Mouse (Mus musculus) intestine, embryonic 14.5 days (tissue): ENCODE results near the gene Atp6v0e2. TPM values are rescaled to one million over a fixed set of nuclear protein-coding genes. Genes with fewer than 3 reads are reported as not detected.
"Not testable (repeated sequence)": the region's sequence is repeated elsewhere in the genome, so short reads cannot be mapped to it uniquely, and the experiment has no call there.

ENCODE experiments used
- ATAC-seq: fragments of 200-750 bp; cut with Nextera tagmentation; replicated peaks from 2 replicates; pipeline ENCODE4 v1.8.0; 2017; ENCODE audit warnings: low read depth, moderate number of reproducible peaks, moderate TSS enrichment, moderate library complexity; ENCODE audit not compliant: low FRiP score, low TSS enrichment
- DNase-seq: peaks from one replicate; pipeline ENCODE4 v3.0.0-alpha.2; 2018; ENCODE audit warnings: low spot score
- H3K27ac ChIP-seq: fragments of 300-500 bp; sonication (generic); 2 replicates; pipeline ENCODE4 v1.5.1; 2014; ENCODE audit warnings: low read depth, mild to moderate bottlenecking, control low read depth
- H3K27me3 ChIP-seq: fragments of 300-500 bp; sonication (generic); replicated peaks from 2 replicates; pipeline ENCODE4 v1.6.1; 2014; ENCODE audit warnings: low read length, control low read depth; ENCODE audit not compliant: control insufficient read depth, insufficient read depth
- H3K36me3 ChIP-seq: fragments of 300-500 bp; sonication (generic); 2 replicates; pipeline ENCODE4 v1.6.1; 2014; ENCODE audit warnings: low read length, control low read depth; ENCODE audit not compliant: control insufficient read depth, insufficient read depth
- H3K4me1 ChIP-seq: fragments of 300-500 bp; sonication (generic); replicated peaks from 2 replicates; pipeline ENCODE4 v1.6.1; 2014; ENCODE audit warnings: low read length, control low read depth, mixed read lengths; ENCODE audit not compliant: control insufficient read depth, insufficient read depth
- H3K4me2 ChIP-seq: fragments of 300-500 bp; sonication (generic); 2 replicates; pipeline ENCODE4 v1.6.1; 2014; ENCODE audit warnings: low read length
- H3K4me3 ChIP-seq: fragments of 300-500 bp; sonication (generic); 2 replicates; pipeline ENCODE4 v1.5.1; 2014; ENCODE audit warnings: low read depth, low read length, control low read depth, mixed read lengths
- H3K9ac ChIP-seq: fragments of 300-500 bp; sonication (generic); 2 replicates; pipeline ENCODE4 v1.6.1; 2014; ENCODE audit warnings: mild to moderate bottlenecking, low read length
- H3K9me3 ChIP-seq: fragments of 300-500 bp; sonication (generic); 2 replicates; pipeline ENCODE4 v1.6.1; 2016; ENCODE audit warnings: low read length, control low read depth; ENCODE audit not compliant: control insufficient read depth
- WGBS: fragments of 180-500 bp; shearing (Covaris S2); extraction: QIAGEN DNeasy Blood & Tissue Kit; methylation state at CpG from one replicate; pipeline ENCODE4 v1.1.7; 2014; 5-methylcytosine and 5-hydroxymethylcytosine counted together
- polyA plus RNA-seq: library from polyadenylated mRNA; unstranded; fragments of >200 nt; fragmentation: Nextera tagmentation; extraction: Ambion mirVana; gene quantifications from 2 replicates; pipeline ENCODE4 v1.2.1, GENCODE M21; 2014

Atp6v0e2 gene
- polyA plus RNA-seq, 1 experiment from 2014 or later, result 25.0 TPM

DNA sequence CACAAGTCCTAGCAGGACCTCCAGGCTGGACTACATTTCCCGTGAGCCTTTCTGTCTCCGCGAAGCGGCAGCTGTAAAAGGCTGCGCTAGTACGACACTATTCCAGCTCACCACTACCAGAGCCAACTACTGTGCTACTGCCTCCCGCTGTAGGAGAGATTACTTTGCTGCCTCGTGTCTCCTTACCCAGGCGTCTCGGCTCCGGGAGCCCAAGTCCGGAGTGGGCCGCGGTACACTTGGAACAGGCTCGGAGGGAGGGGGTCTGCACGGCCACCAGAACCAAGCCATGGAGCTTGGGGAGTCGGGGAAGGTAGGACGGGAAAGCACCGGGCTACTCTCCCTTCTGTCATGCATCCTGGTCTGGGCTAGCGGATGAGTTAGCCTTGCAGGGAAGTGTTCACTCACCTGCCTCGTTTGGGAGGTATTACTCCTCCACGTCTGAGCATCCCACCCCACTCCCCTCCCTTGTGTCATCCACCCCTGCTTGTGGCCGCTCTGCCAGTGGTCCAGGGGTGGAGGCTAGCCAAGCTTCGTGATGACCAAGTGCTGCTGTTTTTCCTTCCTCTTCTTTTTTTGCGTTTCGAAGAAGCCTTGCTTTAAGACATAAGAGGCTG is 33.1 kb upstream of the Atp6v0e2 start:
- H3K27ac ChIP-seq, result peak overlapping the region; percentile 29; the same call in 1 of the 2 replicates
- peak; percentile 96 for ATAC-seq

DNA sequence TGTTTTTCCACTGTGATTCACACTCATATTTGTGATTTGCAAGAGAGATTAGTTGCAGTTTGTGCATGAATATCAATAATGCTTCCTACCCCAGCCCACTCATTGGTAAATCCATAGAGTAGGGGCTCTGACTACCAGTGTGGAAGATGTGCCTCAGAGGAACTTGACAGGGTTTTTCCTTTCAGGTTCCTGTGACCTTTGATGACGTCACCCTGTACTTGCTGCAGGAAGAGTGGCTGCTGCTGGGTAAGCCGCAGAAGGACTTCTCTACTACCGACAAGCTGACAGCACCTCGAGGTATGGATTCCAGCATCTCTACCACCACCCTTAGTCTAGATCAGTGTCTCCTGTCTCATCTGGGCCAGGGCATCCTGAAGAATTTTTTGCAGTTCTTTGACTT is 29.3 kb upstream of the Atp6v0e2 start:
- H3K4me1 ChIP-seq, result peaks cover 6% of the 10 kb centered on the region; the same call in 1 of the 2 replicates
- H3K9ac ChIP-seq, result no peak overlapping the region
- no peak overlapping the region for H3K4me2 ChIP-seq
- H3K36me3 ChIP-seq, result peaks cover 23% of the 10 kb centered on the region
- 78% methylated on average over 4 of the region's 4 CpGs for WGBS
- no peaks in the 10 kb centered on the region for H3K9me3 ChIP-seq
- H3K4me3 ChIP-seq, result no peak overlapping the region
- no peak overlapping the region for H3K27ac ChIP-seq
- DNase-seq, result no peak
- no peak for ATAC-seq
- H3K27me3 ChIP-seq, result no peaks in the 10 kb centered on the region

More for the DNA sequence above, 33.1 kb upstream of the Atp6v0e2 start:
- Histone ChIP-seq H3K9me3 (no peaks in the 10 kb centered on the region), H3K4me1 (peaks cover 6% of the 10 kb centered on the region; the same call in 1 of the 2 replicates), H3K27me3 (no peaks in the 10 kb centered on the region), H3K9ac (peak overlapping the region; percentile 50), H3K36me3 (0 out of 2 replicates have a peak, but pooled peaks cover 4% of the 10 kb centered on the region), H3K4me2 (peak overlapping the region; percentile 79), H3K4me3 (peak overlapping the region; percentile 53)
- peak; percentile 80 for DNase-seq
- under 1% methylated on average over 26 of the region's 26 CpGs for whole genome bisulfite sequencing

DNA sequence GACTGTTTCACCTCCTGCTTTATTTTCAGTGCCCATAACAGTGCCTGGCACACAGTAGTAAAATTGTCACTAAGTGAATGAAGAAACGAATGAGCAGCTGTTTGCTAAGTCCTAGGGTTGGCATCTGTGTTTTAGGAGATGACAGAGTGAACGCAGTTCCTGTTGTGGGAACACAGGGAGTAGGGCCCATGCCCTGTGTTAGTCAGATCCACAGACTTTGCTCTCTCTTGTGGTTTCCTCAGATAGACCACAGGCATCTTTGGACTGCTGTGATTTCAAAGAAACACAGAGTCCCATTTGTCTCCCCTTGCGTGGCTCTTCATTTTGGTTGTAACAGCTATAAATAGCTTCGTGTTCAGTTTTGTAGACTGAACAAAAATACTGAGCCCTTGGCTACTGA is 27.0 kb upstream of the Atp6v0e2 start:
- H3K9ac ChIP-seq, result no peak overlapping the region
- H3K4me1 ChIP-seq, result no peaks in the 10 kb centered on the region; the same call in 1 of the 2 replicates
- no peaks in the 10 kb centered on the region for H3K27me3 ChIP-seq
- H3K27ac ChIP-seq, result no peak overlapping the region
- H3K4me2 ChIP-seq, result no peak overlapping the region
- WGBS, result 85% methylated on average over 4 of the region's 4 CpGs
- H3K9me3 ChIP-seq, result no peaks in the 10 kb centered on the region
- ATAC-seq (no peak), DNase-seq (no peak)
- H3K36me3 ChIP-seq, result peaks cover 46% of the 10 kb centered on the region
- no peak overlapping the region for H3K4me3 ChIP-seq

DNA sequence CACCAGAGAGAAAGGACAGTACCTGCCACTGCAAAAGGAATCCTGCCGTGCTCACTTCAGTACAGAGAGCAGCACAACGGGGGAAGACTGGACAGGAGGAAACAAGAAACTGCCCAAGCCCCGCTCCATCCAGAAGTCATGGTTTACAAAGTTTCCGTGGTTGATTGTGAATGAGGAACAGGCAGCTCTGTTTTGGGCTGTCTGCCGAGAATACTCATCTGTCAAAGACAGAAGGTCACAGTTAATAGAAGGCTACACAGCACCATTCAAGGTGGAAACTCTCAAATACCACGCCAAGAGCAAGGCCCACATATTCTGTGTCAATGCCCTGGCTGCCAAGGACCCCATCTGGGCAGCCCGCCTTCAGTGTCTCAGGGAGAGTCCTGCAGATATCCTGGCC is 25.6 kb upstream of the Atp6v0e2 start:
- 90% methylated on average over 7 of the region's 7 CpGs for WGBS
- no peak for ATAC-seq
- peaks cover 61% of the 10 kb centered on the region for H3K36me3 ChIP-seq

DNA sequence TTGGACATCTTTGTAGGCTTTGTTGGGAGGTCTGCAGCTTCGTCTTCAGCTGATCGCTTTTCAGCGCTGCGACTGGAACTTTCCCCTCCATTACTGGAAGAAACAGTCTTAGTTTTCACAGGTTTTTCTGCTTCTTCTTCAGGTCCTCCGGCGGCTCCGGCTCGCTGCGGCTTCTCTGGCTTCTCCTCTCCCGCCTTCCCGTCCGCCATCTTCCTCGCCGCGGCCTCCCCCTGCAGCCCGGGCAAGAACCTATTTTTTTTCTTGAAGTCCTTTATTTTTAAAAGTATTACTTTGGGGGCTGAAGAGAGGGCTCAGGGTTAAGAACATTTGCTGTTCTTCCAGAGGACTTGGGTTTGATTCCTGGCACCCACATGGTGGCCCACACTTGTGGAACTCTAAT is 12.5 kb upstream of the Atp6v0e2 start:
- not testable (repeated sequence) for H3K27me3 ChIP-seq, H3K9ac ChIP-seq, H3K4me2 ChIP-seq, H3K36me3 ChIP-seq, H3K4me1 ChIP-seq, H3K27ac ChIP-seq, DNase-seq, H3K9me3 ChIP-seq, H3K4me3 ChIP-seq, ATAC-seq
- 97% methylated on average over 12 of the region's 16 CpGs for WGBS

More for the DNA sequence above, 25.6 kb upstream of the Atp6v0e2 start:
- no peaks in the 10 kb centered on the region for H3K9me3 ChIP-seq
- no peak for DNase-seq
- H3K4me3 ChIP-seq, result no peak overlapping the region
- no peaks in the 10 kb centered on the region for H3K4me1 ChIP-seq
- no peak overlapping the region for H3K4me2 ChIP-seq
- H3K9ac ChIP-seq, result no peak overlapping the region
- H3K27ac ChIP-seq, result no peak overlapping the region
- no peaks in the 10 kb centered on the region for H3K27me3 ChIP-seq

DNA sequence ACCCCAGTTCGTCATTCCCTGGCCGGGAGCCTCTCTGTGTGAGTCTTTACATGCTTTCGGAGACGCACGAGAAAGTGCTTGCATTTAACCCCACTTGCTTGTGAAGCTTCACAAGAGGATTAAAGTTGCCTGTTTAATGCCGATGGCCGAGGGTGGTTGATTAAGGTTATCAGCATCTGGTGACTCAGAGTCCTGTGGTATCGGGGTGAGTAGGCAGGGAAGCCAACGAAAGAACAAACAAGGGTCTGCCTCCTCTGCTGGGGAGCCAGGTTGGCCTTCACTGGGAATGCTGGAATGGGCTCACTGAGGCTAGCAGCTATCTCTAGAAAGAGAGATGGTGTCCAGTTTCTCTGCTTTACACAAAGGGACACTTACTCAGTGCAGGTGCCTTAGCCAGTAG is 9.5 kb upstream of the Atp6v0e2 start:
- 86% methylated on average over 9 of the region's 9 CpGs for WGBS
- Histone ChIP-seq H3K9me3 (no peaks in the 10 kb centered on the region), H3K4me3 (no peak overlapping the region), H3K27ac (no peak overlapping the region), H3K36me3 (peaks cover 16% of the 10 kb centered on the region), H3K4me2 (no peak overlapping the region), H3K9ac (no peak overlapping the region), H3K4me1 (no peaks in the 10 kb centered on the region), H3K27me3 (no peaks in the 10 kb centered on the region)
- ATAC-seq (no peak), DNase-seq (no peak)

DNA sequence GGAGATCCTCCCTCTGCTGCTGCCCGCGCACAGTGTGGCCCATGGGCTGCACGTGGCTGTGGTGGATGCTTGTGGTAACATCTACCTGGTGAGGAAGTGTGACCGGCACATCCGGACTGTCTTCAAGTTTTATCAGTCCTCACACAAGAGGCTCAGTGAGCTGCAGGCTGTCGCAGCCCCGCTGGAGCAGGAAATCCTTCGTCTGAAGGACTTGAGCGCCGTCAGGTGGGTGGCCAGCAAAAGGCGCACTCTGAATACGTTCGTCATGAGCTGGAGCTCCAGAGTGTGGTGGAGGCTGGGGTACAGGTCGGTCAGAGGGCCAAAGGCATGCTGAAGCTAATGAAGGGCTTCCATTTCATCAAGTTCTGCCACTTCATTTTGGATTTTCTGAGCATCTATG is 8.2 kb upstream of the Atp6v0e2 start:
- Histone ChIP-seq H3K4me3 (no peak overlapping the region), H3K9ac (no peak overlapping the region), H3K36me3 (peaks cover 17% of the 10 kb centered on the region), H3K4me2 (no peak overlapping the region), H3K9me3 (no peaks in the 10 kb centered on the region), H3K4me1 (no peaks in the 10 kb centered on the region), H3K27ac (no peak overlapping the region), H3K27me3 (no peaks in the 10 kb centered on the region)
- ATAC-seq (no peak), DNase-seq (no peak)
- WGBS, result 73% methylated on average over 14 of the region's 14 CpGs

DNA sequence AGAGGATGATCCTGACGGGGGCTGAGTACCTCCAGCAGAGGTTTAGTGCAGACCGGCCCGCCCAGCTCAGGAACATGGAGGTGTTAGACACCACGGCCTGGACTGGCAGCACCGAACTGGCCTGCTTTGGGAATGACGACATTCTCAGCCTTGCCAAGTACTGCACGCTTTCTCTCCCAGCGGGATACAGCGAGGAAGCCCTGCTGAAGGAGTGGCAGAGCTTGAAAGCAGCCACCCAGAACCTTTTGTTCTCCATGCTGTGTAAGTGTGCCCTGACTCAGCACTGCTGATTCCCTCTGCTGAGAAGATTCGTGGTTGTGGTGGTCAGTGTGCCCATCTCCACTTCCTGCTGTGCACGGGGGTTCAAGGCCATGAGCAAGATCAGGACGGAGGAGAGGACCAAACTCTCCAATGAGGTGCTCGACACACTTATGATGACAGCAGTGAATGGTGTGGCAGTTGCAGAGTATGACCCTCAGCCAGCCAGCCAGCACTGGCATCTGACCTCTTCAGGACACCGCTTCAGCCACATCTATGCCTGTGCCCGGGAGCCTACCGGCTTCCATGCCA is 7.5 kb upstream of the Atp6v0e2 start:
- Histone ChIP-seq H3K9ac (no peak overlapping the region), H3K27ac (no peak overlapping the region), H3K4me3 (no peak overlapping the region), H3K4me2 (no peak overlapping the region), H3K36me3 (peaks cover 17% of the 10 kb centered on the region), H3K9me3 (no peaks in the 10 kb centered on the region), H3K4me1 (no peaks in the 10 kb centered on the region), H3K27me3 (no peaks in the 10 kb centered on the region)
- 92% methylated on average over 16 of the region's 16 CpGs for WGBS
- no peak for ATAC-seq
- no peak for DNase-seq

DNA sequence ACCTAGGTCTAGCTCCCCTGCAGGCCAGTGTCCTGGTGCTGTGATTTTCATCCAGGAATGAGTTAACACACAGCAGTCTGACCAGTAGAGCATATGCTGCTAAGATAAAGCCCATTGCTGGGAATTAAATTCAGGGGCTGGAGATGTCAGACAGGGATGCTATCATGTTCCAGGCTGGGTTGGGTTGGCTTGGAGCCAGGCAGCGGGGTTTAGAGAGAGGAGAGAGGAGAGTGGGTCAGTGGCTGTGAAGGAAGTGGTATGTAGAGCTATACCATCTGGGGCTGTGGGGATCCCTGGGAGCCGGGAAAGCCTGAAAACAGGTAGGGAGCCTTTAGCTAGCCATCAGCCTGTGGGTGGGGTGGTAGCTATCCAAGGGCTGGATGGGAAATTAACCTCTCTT is 6.6 kb upstream of the Atp6v0e2 start:
- ATAC-seq (no peak), DNase-seq (no peak)
- H3K9ac ChIP-seq, result no peak overlapping the region
- H3K36me3 ChIP-seq, result peaks cover 17% of the 10 kb centered on the region
- H3K4me2 ChIP-seq, result no peak overlapping the region
- no peaks in the 10 kb centered on the region for H3K27me3 ChIP-seq
- no peaks in the 10 kb centered on the region for H3K9me3 ChIP-seq
- 45% methylated on average over 2 of the region's 2 CpGs for WGBS
- H3K4me3 ChIP-seq, result no peak overlapping the region
- H3K27ac ChIP-seq, result no peak overlapping the region
- no peaks in the 10 kb centered on the region for H3K4me1 ChIP-seq
